Mouse (Mus musculus) 3134 (cell line): ENCODE data around the gene Prss58.

Experiments used
- DNase-seq: peaks from one replicate; pipeline ENCODE4 v3.0.0-alpha.2; 2011; ENCODE audit warnings: low spot score; ENCODE audit not compliant: insufficient read length; ENCODE audit errors: extremely low read depth

Gene Prss58

DNA sequence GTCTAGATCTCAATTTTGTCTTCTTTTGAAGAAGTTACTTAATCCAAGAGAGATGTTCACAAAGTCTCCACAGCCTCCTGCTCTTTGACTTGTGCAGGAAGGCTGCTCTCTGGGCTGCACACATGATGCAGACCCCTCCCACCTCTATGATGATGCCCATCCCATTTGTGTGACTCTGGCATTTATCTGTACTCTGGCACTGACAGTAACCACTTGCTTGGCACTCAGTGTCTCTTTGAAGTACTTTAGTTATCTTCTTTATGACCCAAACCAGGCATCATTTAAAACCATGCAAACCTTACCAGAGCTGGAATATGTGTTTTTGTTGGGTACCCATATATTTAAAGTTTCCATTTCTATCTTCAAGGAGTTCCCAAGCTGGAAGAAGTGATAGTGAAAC lies at the start of gene Prss58:
Gene Prss58, minus strand, starts transcription at position 101 of the 400 bp plus-strand sequence.
- DNase-seq = no peak

DNA sequence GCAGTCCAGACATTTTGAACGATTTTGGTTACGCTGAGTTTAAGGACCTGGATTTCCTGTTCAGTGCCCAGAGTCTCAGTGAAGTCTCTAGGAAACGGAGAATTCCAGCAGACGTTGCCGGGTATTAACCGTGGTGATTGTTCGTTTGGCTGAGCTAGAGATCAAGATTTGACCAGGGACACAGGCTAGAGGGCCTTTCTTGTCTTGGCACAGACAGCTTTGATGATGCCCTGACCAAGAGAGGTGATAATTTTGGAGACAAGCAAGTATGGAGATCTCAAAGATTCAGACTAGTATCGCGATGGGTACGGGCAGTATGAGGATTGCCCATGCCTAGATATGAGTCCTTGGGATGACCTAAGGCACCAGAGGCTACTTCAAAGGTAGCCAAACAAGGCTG lies 40.3 kb upstream of the Prss58 start, which contains the start of gene 1700074P13Rik:
Gene 1700074P13Rik, minus strand, starts transcription at position 101 of the 400 bp plus-strand sequence.
- no peak for DNase-seq

DNA sequence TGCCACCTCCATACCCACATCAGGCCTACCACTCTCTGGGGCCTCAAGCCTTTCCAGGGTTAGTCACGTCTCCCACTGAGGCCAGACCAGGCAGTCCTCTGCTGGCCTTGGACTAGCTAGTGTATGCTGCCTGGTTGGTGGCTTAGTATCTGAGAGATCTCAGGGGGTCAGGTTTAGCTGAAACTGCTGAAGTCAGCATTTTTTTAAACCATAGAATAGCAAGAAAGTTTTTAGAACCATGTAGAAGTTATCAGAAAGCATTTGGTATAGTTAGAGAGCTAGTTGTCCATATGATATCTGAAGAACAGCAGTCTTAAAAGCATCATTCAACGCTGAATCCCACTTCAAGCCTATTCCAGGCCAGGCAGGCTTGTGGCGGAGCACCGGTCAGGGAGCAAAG lies 19.8 kb upstream of the Prss58 start:
- no peak for DNase-seq

DNA sequence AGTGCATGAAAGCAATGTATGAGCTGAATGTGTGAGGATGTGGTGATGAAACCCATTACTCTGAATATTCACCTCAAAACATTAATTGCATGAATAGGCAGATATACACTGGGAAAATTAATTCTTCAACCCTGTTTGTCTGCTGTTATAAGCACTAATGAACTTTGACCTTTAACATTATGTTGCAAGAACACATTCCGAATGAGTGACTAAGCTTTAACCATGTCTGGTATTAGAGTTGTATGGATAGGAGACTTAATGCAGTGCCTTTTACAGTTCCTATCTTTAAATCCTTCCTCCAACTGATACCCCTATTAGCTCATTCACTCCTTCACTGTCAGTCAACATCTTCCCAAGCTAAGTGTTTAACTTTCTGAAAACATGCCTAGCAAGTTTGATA lies 5.5 kb downstream of the Prss58 start:
- DNase-seq = no peak

DNA sequence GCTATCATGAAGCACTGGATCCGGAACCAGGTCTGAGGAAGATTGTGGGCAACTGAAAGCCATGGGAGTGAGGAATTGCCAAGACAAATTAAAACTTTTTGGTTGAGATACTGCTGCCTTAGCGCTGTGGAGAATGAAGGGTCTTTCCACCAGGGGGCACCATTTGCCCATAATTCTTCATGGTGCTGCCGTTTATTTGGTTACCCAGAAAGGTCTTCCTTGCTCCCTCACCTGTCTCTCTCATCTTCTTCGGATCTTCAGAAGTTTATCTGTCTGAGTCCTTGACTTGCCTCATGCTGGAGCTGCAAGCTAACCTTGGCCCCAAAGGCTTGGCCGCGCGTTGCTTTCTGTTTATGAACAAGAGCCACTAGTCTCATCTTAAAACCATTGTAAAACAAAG lies 6.6 kb downstream of the Prss58 start:
- no peak for DNase-seq

DNA sequence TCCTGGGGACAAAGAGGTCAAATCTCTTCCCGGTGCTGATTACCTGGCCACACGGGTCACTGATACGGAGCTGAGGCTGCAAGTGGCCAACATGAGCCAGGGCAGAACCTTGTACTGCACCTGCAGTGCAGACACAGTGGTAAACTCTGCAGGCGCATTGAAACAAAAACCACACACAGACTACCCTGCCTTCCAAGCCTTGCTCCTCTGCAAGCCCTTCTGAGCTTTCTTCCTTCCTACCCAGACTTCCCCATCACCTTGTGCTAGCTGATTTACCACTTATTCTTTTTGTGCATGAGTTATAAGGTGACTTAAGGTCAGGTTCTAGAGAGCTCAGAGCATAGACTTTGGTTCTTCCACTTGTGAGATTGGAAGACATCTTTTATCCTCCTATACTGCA lies 8.4 kb downstream of the Prss58 start:
- DNase-seq = no peak

DNA sequence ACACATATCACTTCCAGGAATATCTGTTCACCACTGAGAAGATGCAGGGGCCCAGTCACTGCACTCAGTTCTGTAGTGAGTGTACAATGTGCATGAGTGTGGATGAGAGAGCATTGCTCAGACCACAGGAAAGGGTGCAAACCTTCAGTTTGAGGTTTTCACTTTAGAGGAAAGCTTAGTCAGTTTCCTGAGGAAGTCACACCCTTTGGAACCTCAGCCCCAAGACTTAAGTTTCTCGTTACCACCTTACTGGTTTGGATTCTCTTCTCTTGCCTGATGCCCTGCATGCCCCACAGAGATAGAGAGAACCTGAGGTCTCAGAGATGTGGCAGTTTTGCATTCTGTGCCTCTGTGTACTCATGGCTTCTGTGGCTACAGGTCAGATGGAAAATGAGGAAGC lies 9.2 kb downstream of the Prss58 start:
- DNase-seq = no peak

DNA sequence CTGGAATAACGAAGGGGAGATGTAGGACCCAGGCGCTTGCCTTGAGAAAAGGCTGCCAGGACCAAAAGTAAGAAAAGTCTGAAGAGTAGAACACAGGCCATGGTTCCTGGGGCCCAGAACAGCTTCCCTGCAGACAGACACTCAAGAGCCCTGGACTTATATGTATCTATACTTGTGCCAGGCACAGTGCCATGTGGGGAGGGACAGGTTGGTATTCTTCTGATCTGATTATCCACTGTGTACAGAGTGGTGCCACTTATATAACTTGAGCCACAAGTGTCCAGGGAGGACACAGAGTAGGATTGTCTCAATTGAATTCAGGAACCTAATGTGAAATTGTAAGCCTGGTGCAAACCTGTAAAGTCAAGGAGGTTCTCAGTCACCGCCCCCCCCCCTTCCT lies 12.8 kb downstream of the Prss58 start, which contains the start of gene Moxd2:
Gene Moxd2, minus strand, starts transcription at position 101 of the 400 bp plus-strand sequence.
- DNase-seq = no peak

DNA sequence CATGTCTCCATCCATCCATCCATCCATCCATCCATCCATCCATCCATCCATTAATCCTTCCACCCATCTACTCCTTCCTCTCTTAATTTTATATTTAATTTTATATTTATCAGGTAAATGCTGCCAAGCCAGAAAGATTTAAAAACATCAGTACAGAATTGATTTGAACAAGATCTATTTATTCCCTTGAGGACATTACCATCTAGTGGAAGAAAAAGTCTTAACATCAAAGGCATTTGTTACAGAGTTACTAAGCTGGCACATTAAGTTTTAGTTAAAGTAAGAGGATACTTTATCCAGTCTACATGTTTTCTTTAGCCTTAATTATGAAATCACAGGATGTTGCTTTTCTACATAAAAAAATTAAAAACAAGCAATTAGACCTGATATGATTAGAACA lies 54.9 kb downstream of the Prss58 start:
- no peak for DNase-seq
